Mouse (Mus musculus) Muller cell, postnatal 12 days (primary cell): Measurements from ENCODE around the gene Morf4l2.
"Not testable (repeated sequence)": the region's sequence is repeated elsewhere in the genome, so short reads cannot be mapped to it uniquely, and the experiment has no call there.

Experiments used
- DNase-seq: peaks from one replicate; pipeline ENCODE4 v3.0.0-alpha.2; 2015; ENCODE audit errors: inconsistent ontology term

Morf4l2 gene

DNA sequence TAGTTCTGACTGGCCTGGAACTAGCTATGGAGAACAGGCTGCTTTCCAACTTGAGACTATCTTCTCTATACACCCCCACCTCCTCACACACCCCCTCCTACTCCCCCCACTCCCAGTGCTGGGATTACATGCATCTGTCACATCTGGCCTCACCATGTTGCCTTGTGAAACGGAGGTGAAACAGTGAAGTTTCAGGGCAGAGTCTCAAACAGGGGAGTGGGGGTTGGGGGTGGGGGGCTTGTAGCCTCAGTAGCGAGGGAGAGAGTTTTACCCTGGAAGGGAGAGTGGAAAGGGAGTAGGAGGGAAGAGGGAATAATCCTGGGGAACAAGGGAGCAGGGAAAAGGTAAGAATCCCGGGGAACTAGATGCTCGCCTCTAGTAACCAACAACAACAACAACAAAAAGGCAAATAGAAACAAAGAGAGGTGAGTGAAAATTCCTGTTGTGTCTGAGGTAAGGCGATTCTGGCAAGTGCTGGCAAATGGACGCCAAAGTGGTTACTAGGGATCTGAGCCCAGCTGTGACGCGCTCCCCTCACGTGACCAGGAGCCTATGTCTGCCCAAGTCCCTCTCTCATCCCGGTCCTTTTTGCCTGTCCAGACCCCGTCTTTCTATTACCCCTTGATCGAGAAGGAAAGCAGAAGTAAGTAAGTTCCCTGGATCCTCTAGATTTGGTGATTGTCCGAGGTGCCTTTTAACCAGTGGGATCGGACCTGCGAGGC lies 35.9 kb downstream of the Morf4l2 start, which contains the start of gene Tceal1:
TSS of gene Tceal1 (plus strand) at position 537 of the 722 bp plus-strand sequence.
- DNase-seq: peak; percentile 66

DNA sequence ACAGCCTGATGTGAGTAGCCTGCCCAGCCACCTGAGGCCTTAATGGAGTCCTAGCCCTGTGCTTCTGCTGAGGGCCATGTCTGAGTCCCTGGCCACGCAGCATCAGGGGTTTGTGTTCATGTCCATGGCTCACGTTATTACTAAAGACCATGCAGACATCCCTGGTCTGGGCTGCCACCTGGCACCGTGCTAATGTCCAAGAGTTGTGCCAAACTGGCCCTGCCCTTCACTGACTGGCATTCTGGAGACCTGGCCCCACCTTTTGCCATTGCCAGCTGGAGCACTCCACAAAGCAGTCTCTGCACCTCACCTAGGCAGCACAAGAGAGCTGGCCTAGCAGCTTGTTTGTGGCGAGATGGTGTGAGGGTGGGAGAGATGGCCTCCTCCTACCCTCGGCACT lies 50.3 kb downstream of the Morf4l2 start:
- no peak for DNase-seq

DNA sequence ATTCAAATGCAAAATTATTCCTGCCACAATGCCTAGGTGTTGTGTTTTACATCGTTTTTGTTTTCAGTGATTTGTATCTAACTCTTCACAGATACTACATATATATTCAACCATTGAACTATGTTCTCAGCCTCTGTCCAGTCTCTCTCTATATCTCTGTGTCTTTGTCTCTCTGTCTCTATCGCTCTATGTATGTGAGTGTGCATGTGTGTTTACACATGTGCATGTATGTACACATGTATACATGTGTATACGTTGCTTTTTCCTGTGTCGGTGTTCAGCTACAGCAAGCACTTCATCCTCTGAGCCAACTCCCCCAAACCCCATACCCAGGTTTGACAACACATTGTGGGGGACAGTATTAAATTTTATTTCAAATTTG lies 51.2 kb downstream of the Morf4l2 start:
- no peak for DNase-seq

DNA sequence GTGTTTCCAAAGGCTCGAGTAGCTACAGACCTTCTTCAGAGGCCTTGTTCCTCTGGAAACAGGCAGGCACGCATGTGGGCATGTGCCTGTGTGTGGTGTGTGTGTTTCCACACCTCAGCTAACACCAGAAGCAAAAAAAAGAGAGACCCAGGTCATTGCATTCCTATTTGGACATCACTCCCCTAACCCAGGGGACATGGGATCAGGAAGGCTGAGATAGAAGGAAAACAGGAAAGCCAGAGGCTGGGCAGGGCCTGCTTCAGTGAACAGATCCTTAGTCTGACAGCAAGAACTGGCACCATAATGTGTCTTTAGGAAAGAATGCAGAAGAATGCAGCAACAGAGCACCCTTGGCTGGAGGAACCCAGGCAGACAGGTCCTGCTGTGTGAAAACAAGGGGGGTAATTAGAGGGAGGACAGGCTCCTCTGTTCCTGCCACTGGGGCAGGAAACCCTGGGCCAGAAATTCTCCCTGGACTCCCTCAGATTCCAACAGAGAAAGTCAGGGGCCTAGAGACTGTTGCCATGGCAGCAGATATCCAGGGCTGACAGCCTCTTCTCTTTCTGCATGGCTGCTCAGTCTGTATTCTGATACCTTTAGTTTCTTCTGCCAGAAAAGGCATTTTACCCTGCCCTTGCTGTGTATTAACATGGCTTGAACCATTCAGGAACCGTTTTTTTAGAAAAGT lies 51.7 kb downstream of the Morf4l2 start:
- not testable (repeated sequence) for DNase-seq
